Mouse (Mus musculus): Measurements from ENCODE around the gene Ccnf.

GRCm38 (mm10) chr17:24193268-24193667 lies 58.0 kb downstream of the Ccnf start:
- TF ChIP-seq CTCF (IDR thresholded peaks at IDR 0.05; ENCODE audit: low read depth, low read length) (no peak), TAL1 (conservative IDR thresholded peaks at IDR 0.05; ENCODE audit: low read depth, low read length) (no peak), GATA1 (IDR thresholded peaks at IDR 0.05; ENCODE audit: borderline replicate concordance, low read length) (no peak), POLR2AphosphoS5 (IDR thresholded peaks at IDR 0.05; ENCODE audit: insufficient replicate concordance, low read depth, low read length) (no peak)

Measured in G1E (cell line).